Mouse (Mus musculus): Measurements from ENCODE around the gene Neurod2. TPM values are rescaled to one million over a fixed set of nuclear protein-coding genes. Genes with fewer than 3 reads are reported as not detected.

Gene Neurod2
- polyA plus RNA-seq (2012; fragmentation: generic; extraction: Trizol): not detected

- Histone ChIP-seq H3K79me2 (ENCODE audit: control insufficient read depth, insufficient read depth) (no peaks in the 10 kb centered on the region), H3ac (ENCODE audit: control insufficient read depth, insufficient read length) (no peak within 1 kb of the TSS), H3K4me3 (no peak within 1 kb of the TSS), H3K4me2 (ENCODE audit: low read depth) (no peak within 1 kb of the TSS), H3K27me3 (ENCODE audit: control insufficient read depth, insufficient read depth, insufficient read length) (peaks cover 79% of the 10 kb centered on the region), H3K36me3 (ENCODE audit: control insufficient read depth, insufficient read depth) (no peaks in the 10 kb centered on the region)
- TF ChIP-seq TCF12 (IDR thresholded peaks at IDR 0.05; ENCODE audit: insufficient read depth, poor library complexity, severe bottlenecking): no peak
- TF ChIP-seq MYOD1 (IDR thresholded peaks at IDR 0.05; ENCODE audit: control insufficient read depth in 1 of 3, insufficient read length in 2 of 3, low read depth in 2 of 3): no peak
- no peak for TF ChIP-seq POLR2A (IDR thresholded peaks at IDR 0.05; ENCODE audit: insufficient read length, low read depth)
- no peak for TF ChIP-seq E2F4 (IDR thresholded peaks at IDR 0.05; ENCODE audit: insufficient read depth)
- TF ChIP-seq MAX (IDR thresholded peaks at IDR 0.05; ENCODE audit: low read depth): no peak
- no peak for TF ChIP-seq POLR2AphosphoS2 (IDR thresholded peaks at IDR 0.05; ENCODE audit: insufficient read length, low read depth)
- TF ChIP-seq SRF (IDR thresholded peaks at IDR 0.05; ENCODE audit: control insufficient read depth, insufficient read length, low read depth): no peak
- TF ChIP-seq USF1 (IDR thresholded peaks at IDR 0.05; ENCODE audit: low read depth): no peak
- no peak for TF ChIP-seq CEBPB (IDR thresholded peaks at IDR 0.05; ENCODE audit: insufficient read depth, poor library complexity, severe bottlenecking)
- no peak for TF ChIP-seq REST (IDR thresholded peaks at IDR 0.05; ENCODE audit: insufficient read depth, insufficient read length)
- no peak for TF ChIP-seq TCF3 (IDR thresholded peaks at IDR 0.05; ENCODE audit: insufficient read length, low read depth)
- no peak for TF ChIP-seq MYOG (IDR thresholded peaks at IDR 0.05; ENCODE audit: control insufficient read depth in 1 of 3, insufficient read depth in 1 of 3, insufficient read length in 2 of 3, low read depth in 2 of 3)
Observed at GRCm38 (mm10) chr11:98329081-98329959, at the start of gene Neurod2. TSS of gene Neurod2 (minus strand) at chr11:98329648.

DNA sequence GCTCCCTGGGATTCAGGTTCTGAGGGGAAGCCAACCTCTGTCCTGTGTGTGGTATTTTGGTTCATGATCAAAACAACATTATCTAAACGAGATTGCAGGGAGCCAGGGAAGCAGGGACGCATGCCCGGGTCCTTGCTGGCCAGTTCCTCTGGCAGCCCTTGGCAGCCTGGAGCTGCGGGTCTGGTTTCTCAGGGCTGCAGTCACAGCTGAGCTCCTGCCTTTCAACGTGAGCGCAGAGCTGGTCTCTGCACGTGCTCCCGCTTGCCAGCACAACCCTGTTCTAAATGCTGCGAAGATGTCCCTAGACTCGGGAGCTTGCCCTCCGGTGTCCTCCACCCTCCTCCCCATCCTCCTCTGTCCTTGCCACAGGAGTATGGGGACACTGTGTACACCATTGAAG lies 48.3 kb upstream of the Neurod2 start:
- Histone ChIP-seq H3ac (ENCODE audit: control insufficient read depth, insufficient read length) (no peak overlapping the region), H3K4me2 (ENCODE audit: low read depth) (no peak overlapping the region), H3K27me3 (ENCODE audit: control insufficient read depth, insufficient read depth, insufficient read length) (no peaks in the 10 kb centered on the region), H3K36me3 (ENCODE audit: control insufficient read depth, insufficient read depth) (peaks cover 28% of the 10 kb centered on the region), H3K4me3 (no peak overlapping the region), H3K79me2 (ENCODE audit: control insufficient read depth, insufficient read depth) (no peaks in the 10 kb centered on the region)
- no peak for TF ChIP-seq MYOG (IDR thresholded peaks at IDR 0.05; ENCODE audit: control insufficient read depth in 1 of 3, insufficient read depth in 1 of 3, insufficient read length in 2 of 3, low read depth in 2 of 3)
- no peak for TF ChIP-seq TCF3 (IDR thresholded peaks at IDR 0.05; ENCODE audit: insufficient read length, low read depth)
- no peak for TF ChIP-seq POLR2A (IDR thresholded peaks at IDR 0.05; ENCODE audit: insufficient read length, low read depth)
- TF ChIP-seq USF1 (IDR thresholded peaks at IDR 0.05; ENCODE audit: low read depth): no peak
- TF ChIP-seq E2F4 (IDR thresholded peaks at IDR 0.05; ENCODE audit: insufficient read depth): no peak
- TF ChIP-seq CEBPB (IDR thresholded peaks at IDR 0.05; ENCODE audit: insufficient read depth, poor library complexity, severe bottlenecking): no peak
- TF ChIP-seq SRF (IDR thresholded peaks at IDR 0.05; ENCODE audit: control insufficient read depth, insufficient read length, low read depth): no peak
- TF ChIP-seq REST (IDR thresholded peaks at IDR 0.05; ENCODE audit: insufficient read depth, insufficient read length): no peak
- no peak for TF ChIP-seq MAX (IDR thresholded peaks at IDR 0.05; ENCODE audit: low read depth)
- TF ChIP-seq TCF12 (IDR thresholded peaks at IDR 0.05; ENCODE audit: insufficient read depth, poor library complexity, severe bottlenecking): no peak
- no peak for TF ChIP-seq POLR2AphosphoS2 (IDR thresholded peaks at IDR 0.05; ENCODE audit: insufficient read length, low read depth)
- TF ChIP-seq MYOD1 (IDR thresholded peaks at IDR 0.05; ENCODE audit: control insufficient read depth in 1 of 3, insufficient read length in 2 of 3, low read depth in 2 of 3): no peak

DNA sequence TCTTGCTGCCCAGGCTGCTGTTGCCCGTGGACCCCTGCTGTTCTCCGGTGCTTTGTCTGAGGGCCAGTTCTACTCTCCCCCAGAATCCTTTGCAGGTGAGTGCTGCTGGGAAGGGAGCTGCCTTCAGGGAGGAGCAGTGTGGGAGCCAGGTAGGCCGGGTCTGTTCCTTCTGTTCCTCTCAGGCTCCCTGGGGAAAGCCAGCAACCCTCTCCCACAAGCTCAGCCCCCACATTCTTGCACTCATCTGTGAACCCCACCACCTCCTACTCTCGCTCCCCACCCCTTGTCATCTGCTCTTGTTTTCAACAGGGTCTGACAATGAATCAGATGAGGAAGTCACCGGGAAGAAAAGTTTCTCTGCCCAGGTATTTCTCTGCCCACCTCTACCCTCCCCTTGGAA lies 47.3 kb upstream of the Neurod2 start:
- Histone ChIP-seq H3K4me2 (ENCODE audit: low read depth) (no peak overlapping the region), H3K36me3 (ENCODE audit: control insufficient read depth, insufficient read depth) (peaks cover 28% of the 10 kb centered on the region), H3ac (ENCODE audit: control insufficient read depth, insufficient read length) (no peak overlapping the region), H3K4me3 (no peak overlapping the region), H3K79me2 (ENCODE audit: control insufficient read depth, insufficient read depth) (no peaks in the 10 kb centered on the region), H3K27me3 (ENCODE audit: control insufficient read depth, insufficient read depth, insufficient read length) (no peaks in the 10 kb centered on the region)
- no peak for TF ChIP-seq MYOD1 (IDR thresholded peaks at IDR 0.05; ENCODE audit: control insufficient read depth in 1 of 3, insufficient read length in 2 of 3, low read depth in 2 of 3)
- no peak for TF ChIP-seq POLR2A (IDR thresholded peaks at IDR 0.05; ENCODE audit: insufficient read length, low read depth)
- no peak for TF ChIP-seq REST (IDR thresholded peaks at IDR 0.05; ENCODE audit: insufficient read depth, insufficient read length)
- TF ChIP-seq CEBPB (IDR thresholded peaks at IDR 0.05; ENCODE audit: insufficient read depth, poor library complexity, severe bottlenecking): no peak
- no peak for TF ChIP-seq TCF3 (IDR thresholded peaks at IDR 0.05; ENCODE audit: insufficient read length, low read depth)
- TF ChIP-seq SRF (IDR thresholded peaks at IDR 0.05; ENCODE audit: control insufficient read depth, insufficient read length, low read depth): no peak
- TF ChIP-seq USF1 (IDR thresholded peaks at IDR 0.05; ENCODE audit: low read depth): no peak
- TF ChIP-seq MAX (IDR thresholded peaks at IDR 0.05; ENCODE audit: low read depth): no peak
- no peak for TF ChIP-seq E2F4 (IDR thresholded peaks at IDR 0.05; ENCODE audit: insufficient read depth)
- no peak for TF ChIP-seq POLR2AphosphoS2 (IDR thresholded peaks at IDR 0.05; ENCODE audit: insufficient read length, low read depth)
- TF ChIP-seq TCF12 (IDR thresholded peaks at IDR 0.05; ENCODE audit: insufficient read depth, poor library complexity, severe bottlenecking): no peak
- TF ChIP-seq MYOG (IDR thresholded peaks at IDR 0.05; ENCODE audit: control insufficient read depth in 1 of 3, insufficient read depth in 1 of 3, insufficient read length in 2 of 3, low read depth in 2 of 3): no peak

DNA sequence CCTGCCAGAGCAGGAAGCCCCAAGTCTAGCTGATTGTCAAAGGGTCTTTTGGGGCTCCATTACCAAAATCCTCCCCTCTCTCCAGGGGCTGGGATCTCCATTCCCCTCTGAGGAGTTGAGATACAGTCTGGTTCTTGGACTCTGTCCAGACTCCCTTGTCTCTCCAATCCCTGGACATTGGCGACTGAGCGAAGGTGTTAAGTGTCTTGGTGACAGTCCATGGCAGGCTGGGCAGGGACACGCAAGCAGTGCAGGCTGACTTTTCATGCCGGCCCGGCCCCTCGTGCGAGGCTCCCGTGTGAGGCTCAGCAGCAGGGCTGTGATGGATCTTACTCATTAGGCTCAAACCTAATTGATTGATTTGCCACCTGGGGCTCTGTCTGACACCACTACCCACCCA lies 44.8 kb upstream of the Neurod2 start:
- Histone ChIP-seq H3K36me3 (ENCODE audit: control insufficient read depth, insufficient read depth) (peaks cover 28% of the 10 kb centered on the region), H3ac (ENCODE audit: control insufficient read depth, insufficient read length) (no peak overlapping the region), H3K79me2 (ENCODE audit: control insufficient read depth, insufficient read depth) (no peaks in the 10 kb centered on the region), H3K4me3 (no peak overlapping the region), H3K27me3 (ENCODE audit: control insufficient read depth, insufficient read depth, insufficient read length) (no peaks in the 10 kb centered on the region), H3K4me2 (ENCODE audit: low read depth) (no peak overlapping the region)
- TF ChIP-seq MYOD1 (IDR thresholded peaks at IDR 0.05; ENCODE audit: control insufficient read depth in 1 of 3, insufficient read length in 2 of 3, low read depth in 2 of 3): no peak
- TF ChIP-seq USF1 (IDR thresholded peaks at IDR 0.05; ENCODE audit: low read depth): no peak
- no peak for TF ChIP-seq MYOG (IDR thresholded peaks at IDR 0.05; ENCODE audit: control insufficient read depth in 1 of 3, insufficient read depth in 1 of 3, insufficient read length in 2 of 3, low read depth in 2 of 3)
- TF ChIP-seq TCF12 (IDR thresholded peaks at IDR 0.05; ENCODE audit: insufficient read depth, poor library complexity, severe bottlenecking): no peak
- no peak for TF ChIP-seq SRF (IDR thresholded peaks at IDR 0.05; ENCODE audit: control insufficient read depth, insufficient read length, low read depth)
- no peak for TF ChIP-seq TCF3 (IDR thresholded peaks at IDR 0.05; ENCODE audit: insufficient read length, low read depth)
- no peak for TF ChIP-seq MAX (IDR thresholded peaks at IDR 0.05; ENCODE audit: low read depth)
- no peak for TF ChIP-seq CEBPB (IDR thresholded peaks at IDR 0.05; ENCODE audit: insufficient read depth, poor library complexity, severe bottlenecking)
- no peak for TF ChIP-seq POLR2A (IDR thresholded peaks at IDR 0.05; ENCODE audit: insufficient read length, low read depth)
- no peak for TF ChIP-seq REST (IDR thresholded peaks at IDR 0.05; ENCODE audit: insufficient read depth, insufficient read length)
- no peak for TF ChIP-seq E2F4 (IDR thresholded peaks at IDR 0.05; ENCODE audit: insufficient read depth)
- TF ChIP-seq POLR2AphosphoS2 (IDR thresholded peaks at IDR 0.05; ENCODE audit: insufficient read length, low read depth): no peak
